Mouse (Mus musculus) hindbrain, embryonic 15.5 days (tissue): ENCODE measurements around the gene Kcnq5. TPM values are rescaled to one million over a fixed set of nuclear protein-coding genes. Genes with fewer than 3 reads are reported as not detected.
"Not testable (repeated sequence)": the region's sequence is repeated elsewhere in the genome, so short reads cannot be mapped to it uniquely, and the experiment has no call there.

Experiments used
- ATAC-seq: fragments of 200-750 bp; cut with Nextera tagmentation; 2 replicates; pipeline ENCODE4 v1.8.0; 2017; ENCODE audit warnings: low read depth, moderate number of reproducible peaks, moderate TSS enrichment; ENCODE audit not compliant: low FRiP score
- H3K27ac ChIP-seq: fragments of 300-500 bp; sonication (generic); replicated peaks from 2 replicates; pipeline ENCODE4 v1.5.1; 2015; ENCODE audit warnings: mild to moderate bottlenecking, inconsistent platforms
- H3K27me3 ChIP-seq: fragments of 300-500 bp; sonication (generic); 2 replicates; pipeline ENCODE4 v1.6.1; 2015; ENCODE audit warnings: control low read depth, inconsistent platforms
- H3K36me3 ChIP-seq: fragments of 300-500 bp; sonication (generic); 2 replicates; pipeline ENCODE4 v1.6.1; 2015; ENCODE audit warnings: control low read depth, inconsistent platforms
- H3K4me1 ChIP-seq: fragments of 300-500 bp; sonication (generic); replicated peaks from 2 replicates; pipeline ENCODE4 v1.6.1; 2015; ENCODE audit warnings: control low read depth, inconsistent platforms
- H3K4me2 ChIP-seq: fragments of 300-500 bp; sonication (generic); 2 replicates; pipeline ENCODE4 v1.6.1; 2015; ENCODE audit warnings: moderate library complexity, mild to moderate bottlenecking, inconsistent platforms
- H3K4me3 ChIP-seq: fragments of 300-500 bp; sonication (generic); 2 replicates; pipeline ENCODE4 v1.5.1; 2015; ENCODE audit warnings: mild to moderate bottlenecking, inconsistent platforms
- H3K9ac ChIP-seq: fragments of 300-500 bp; sonication (generic); 2 replicates; pipeline ENCODE4 v1.6.1; 2015; ENCODE audit warnings: inconsistent platforms
- H3K9me3 ChIP-seq: fragments of 300-500 bp; sonication (generic); 2 replicates; pipeline ENCODE4 v1.6.1; 2016; ENCODE audit warnings: control low read depth, inconsistent platforms
- WGBS: fragments of 180-500 bp; shearing (Covaris S2); methylation state at CpG from one replicate; pipeline ENCODE4 v1.1.7; 2015; 5-methylcytosine and 5-hydroxymethylcytosine counted together
- polyA plus RNA-seq: library from polyadenylated mRNA; unstranded; fragments of >200 nt; fragmentation: Nextera tagmentation; extraction: Ambion mirVana; gene quantifications from 2 replicates; pipeline ENCODE4 v1.2.1, GENCODE M21; 2015

The Kcnq5 gene
- polyA plus RNA-seq, 1 experiment from 2014 or later = 1.8 TPM

- WGBS = 63% methylated on average over 6 of the region's 6 CpGs
- H3K4me3 ChIP-seq = no peak overlapping the region
Observed at GRCm38 (mm10) chr1:21829909-21830455, 131.8 kb downstream of the Kcnq5 start.

GRCm38 (mm10) chr1:21820066-21820630 is 141.6 kb downstream of the Kcnq5 start:
- no peak for ATAC-seq
- H3K9ac ChIP-seq = no peak overlapping the region
- H3K27ac ChIP-seq = no peak overlapping the region
- 37% methylated on average over 10 of the region's 10 CpGs for WGBS
- no peak overlapping the region for H3K4me2 ChIP-seq
- no peaks in the 10 kb centered on the region for H3K4me1 ChIP-seq
- H3K9me3 ChIP-seq = no peaks in the 10 kb centered on the region
- no peaks in the 10 kb centered on the region for H3K27me3 ChIP-seq
- no peaks in the 10 kb centered on the region for H3K36me3 ChIP-seq
- no peak overlapping the region for H3K4me3 ChIP-seq

More at GRCm38 (mm10) chr1:21829909-21830455, 131.8 kb downstream of the Kcnq5 start:
- H3K4me1 ChIP-seq = no peaks in the 10 kb centered on the region
- no peak for ATAC-seq
- H3K27me3 ChIP-seq = no peaks in the 10 kb centered on the region
- no peak overlapping the region for H3K27ac ChIP-seq
- no peak overlapping the region for H3K9ac ChIP-seq
- H3K4me2 ChIP-seq = no peak overlapping the region
- no peaks in the 10 kb centered on the region for H3K36me3 ChIP-seq
- H3K9me3 ChIP-seq = no peaks in the 10 kb centered on the region

- H3K36me3 ChIP-seq = no peaks in the 10 kb centered on the region
- no peaks in the 10 kb centered on the region for H3K9me3 ChIP-seq
- H3K27ac ChIP-seq = no peak overlapping the region
- WGBS = 65% methylated on average over 2 of the region's 2 CpGs
- no peaks in the 10 kb centered on the region for H3K27me3 ChIP-seq
- no peak overlapping the region for H3K4me3 ChIP-seq
- no peak overlapping the region for H3K9ac ChIP-seq
- peak; percentile 82 for ATAC-seq
- no peak overlapping the region for H3K4me2 ChIP-seq
- H3K4me1 ChIP-seq = no peaks in the 10 kb centered on the region
Observed at GRCm38 (mm10) chr1:21805064-21805463, 156.7 kb downstream of the Kcnq5 start.

- H3K27me3 ChIP-seq = no peaks in the 10 kb centered on the region
- ATAC-seq = no peak
- no peaks in the 10 kb centered on the region for H3K36me3 ChIP-seq
- no peak overlapping the region for H3K9ac ChIP-seq
- no peak overlapping the region for H3K4me2 ChIP-seq
- no peaks in the 10 kb centered on the region for H3K9me3 ChIP-seq
- WGBS = 77% methylated on average over 2 of the region's 2 CpGs
- no peaks in the 10 kb centered on the region for H3K4me1 ChIP-seq
- H3K27ac ChIP-seq = no peak overlapping the region
- H3K4me3 ChIP-seq = no peak overlapping the region
Observed at GRCm38 (mm10) chr1:21804477-21804866, 157.3 kb downstream of the Kcnq5 start.

- Histone ChIP-seq H3K4me1 (no peaks in the 10 kb centered on the region), H3K27ac (no peak overlapping the region), H3K27me3 (no peaks in the 10 kb centered on the region), H3K9ac (no peak overlapping the region), H3K4me3 (no peak overlapping the region), H3K4me2 (no peak overlapping the region), H3K36me3 (no peaks in the 10 kb centered on the region), H3K9me3 (no peaks in the 10 kb centered on the region)
- WGBS = 72% methylated on average over 5 of the region's 5 CpGs
- no peak for ATAC-seq
Observed at GRCm38 (mm10) chr1:21803751-21804476, 157.8 kb downstream of the Kcnq5 start.

- H3K4me3 ChIP-seq = no peak overlapping the region
- no peak overlapping the region for H3K4me2 ChIP-seq
- no peaks in the 10 kb centered on the region for H3K27me3 ChIP-seq
- H3K27ac ChIP-seq = no peak overlapping the region
- no peak overlapping the region for H3K9ac ChIP-seq
- no peaks in the 10 kb centered on the region for H3K9me3 ChIP-seq
- WGBS = 83% methylated on average over 5 of the region's 5 CpGs
- H3K36me3 ChIP-seq = no peaks in the 10 kb centered on the region
- ATAC-seq = no peak
- H3K4me1 ChIP-seq = no peaks in the 10 kb centered on the region
Observed at GRCm38 (mm10) chr1:21780746-21781145, 181.0 kb downstream of the Kcnq5 start.

GRCm38 (mm10) chr1:21777560-21777959 is 184.2 kb downstream of the Kcnq5 start:
- H3K36me3 ChIP-seq = no peaks in the 10 kb centered on the region
- ATAC-seq = no peak
- H3K9me3 ChIP-seq = no peaks in the 10 kb centered on the region
- H3K4me1 ChIP-seq = no peaks in the 10 kb centered on the region
- no peak overlapping the region for H3K9ac ChIP-seq
- no peak overlapping the region for H3K4me3 ChIP-seq
- WGBS = 87% methylated on average over 5 of the region's 5 CpGs
- no peaks in the 10 kb centered on the region for H3K27me3 ChIP-seq
- no peak overlapping the region for H3K4me2 ChIP-seq
- H3K27ac ChIP-seq = no peak overlapping the region

GRCm38 (mm10) chr1:21773931-21774330 is 187.8 kb downstream of the Kcnq5 start:
- Histone ChIP-seq H3K4me3 (no peak overlapping the region), H3K36me3 (no peaks in the 10 kb centered on the region), H3K27me3 (no peaks in the 10 kb centered on the region), H3K9ac (no peak overlapping the region), H3K27ac (no peak overlapping the region), H3K4me2 (no peak overlapping the region), H3K4me1 (no peaks in the 10 kb centered on the region), H3K9me3 (no peaks in the 10 kb centered on the region)
- ATAC-seq = no peak
- WGBS = 85% methylated on average over 5 of the region's 5 CpGs

GRCm38 (mm10) chr1:21770494-21770893 is 191.2 kb downstream of the Kcnq5 start:
- WGBS = 76% methylated on average over 1 of the region's 1 CpGs
- no peaks in the 10 kb centered on the region for H3K9me3 ChIP-seq

GRCm38 (mm10) chr1:21749297-21749696 is 212.4 kb downstream of the Kcnq5 start:
- no peak overlapping the region for H3K4me2 ChIP-seq
- no peak overlapping the region for H3K4me3 ChIP-seq
- no peaks in the 10 kb centered on the region for H3K4me1 ChIP-seq
- H3K36me3 ChIP-seq = no peaks in the 10 kb centered on the region
- no peaks in the 10 kb centered on the region for H3K27me3 ChIP-seq
- no peak overlapping the region for H3K9ac ChIP-seq
- no peak for ATAC-seq
- no peaks in the 10 kb centered on the region for H3K9me3 ChIP-seq
- no peak overlapping the region for H3K27ac ChIP-seq
- WGBS = 90% methylated on average over 1 of the region's 1 CpGs

More at GRCm38 (mm10) chr1:21770494-21770893, 191.2 kb downstream of the Kcnq5 start:
- ATAC-seq = no peak
- H3K27me3 ChIP-seq = no peaks in the 10 kb centered on the region
- no peaks in the 10 kb centered on the region for H3K4me1 ChIP-seq
- no peaks in the 10 kb centered on the region for H3K36me3 ChIP-seq
- no peak overlapping the region for H3K27ac ChIP-seq
- no peak overlapping the region for H3K4me3 ChIP-seq
- H3K9ac ChIP-seq = no peak overlapping the region
- no peak overlapping the region for H3K4me2 ChIP-seq

- no peak for ATAC-seq
- H3K4me1 ChIP-seq = no peaks in the 10 kb centered on the region
- 83% methylated on average over 1 of the region's 1 CpGs for WGBS
- H3K9ac ChIP-seq = no peak overlapping the region
- H3K4me3 ChIP-seq = no peak overlapping the region
- H3K9me3 ChIP-seq = no peaks in the 10 kb centered on the region
- no peaks in the 10 kb centered on the region for H3K36me3 ChIP-seq
- H3K4me2 ChIP-seq = no peak overlapping the region
- no peaks in the 10 kb centered on the region for H3K27me3 ChIP-seq
- no peak overlapping the region for H3K27ac ChIP-seq
Observed at GRCm38 (mm10) chr1:21729131-21729530, 232.6 kb downstream of the Kcnq5 start.

- not testable (repeated sequence) for H3K27ac ChIP-seq, H3K4me2 ChIP-seq, H3K36me3 ChIP-seq, H3K4me3 ChIP-seq, H3K9ac ChIP-seq, ATAC-seq, H3K27me3 ChIP-seq, H3K4me1 ChIP-seq, H3K9me3 ChIP-seq
- WGBS = 81% methylated on average over 2 of the region's 2 CpGs
Observed at GRCm38 (mm10) chr1:21723231-21723630, 238.5 kb downstream of the Kcnq5 start.
